Mouse (Mus musculus) forebrain, postnatal 0 days (tissue): Measurements from ENCODE around the gene Swap70. TPM values are rescaled to one million over a fixed set of nuclear protein-coding genes. Genes with fewer than 3 reads are reported as not detected.

Experiments
- ATAC-seq: fragments of 200-750 bp; cut with Nextera tagmentation; 2 replicates; pipeline ENCODE4 v1.8.0; 2017; ENCODE audit warnings: mild to moderate bottlenecking, moderate library complexity
- DNase-seq: peaks from one replicate; pipeline ENCODE4 v3.0.0-alpha.2; 2015
- H3K27ac ChIP-seq: fragments of 300-500 bp; sonication (generic); 2 replicates; pipeline ENCODE4 v1.5.1; 2014; ENCODE audit warnings: low read depth, mild to moderate bottlenecking, antibody characterized with exemption, low read length, moderate library complexity, mixed read lengths
- H3K27me3 ChIP-seq: fragments of 300-500 bp; sonication (generic); 2 replicates; pipeline ENCODE4 v1.6.1; 2014; ENCODE audit warnings: mild to moderate bottlenecking, low read length, mixed read lengths; ENCODE audit not compliant: insufficient read depth
- H3K36me3 ChIP-seq: fragments of 300-500 bp; sonication (generic); 2 replicates; pipeline ENCODE4 v1.6.1; 2014; ENCODE audit warnings: mild to moderate bottlenecking, moderate library complexity; ENCODE audit not compliant: insufficient read depth
- H3K4me1 ChIP-seq: fragments of 300-500 bp; sonication (generic); 2 replicates; pipeline ENCODE4 v1.6.1; 2014; ENCODE audit warnings: antibody characterized with exemption; ENCODE audit not compliant: insufficient read depth
- H3K4me2 ChIP-seq: fragments of 300-500 bp; sonication (generic); 2 replicates; pipeline ENCODE4 v1.6.1; 2014; ENCODE audit warnings: low read depth, mild to moderate bottlenecking, moderate library complexity
- H3K4me3 ChIP-seq: fragments of 300-500 bp; sonication (generic); 2 replicates; pipeline ENCODE4 v1.5.1; 2014; ENCODE audit warnings: low read depth, low read length, mixed read lengths
- H3K9ac ChIP-seq: fragments of 300-500 bp; sonication (generic); 2 replicates; pipeline ENCODE4 v1.6.1; 2014; ENCODE audit warnings: mild to moderate bottlenecking
- H3K9me3 ChIP-seq: fragments of 300-500 bp; sonication (generic); 2 replicates; pipeline ENCODE4 v1.6.1; 2016; ENCODE audit warnings: low read length
- CTCF ChIP-seq: sonication (generic); IDR thresholded peaks from 2 replicates; pipeline ENCODE4 v1.5.1; 2016; ENCODE audit warnings: antibody characterized with exemption, control low read depth, low read depth
- WGBS: fragments of 180-500 bp; shearing (Covaris S2); extraction: QIAGEN DNeasy Blood & Tissue Kit; methylation state at CpG from one replicate; pipeline ENCODE4 v1.1.7; 2014; 5-methylcytosine and 5-hydroxymethylcytosine counted together
- polyA plus RNA-seq: library from polyadenylated mRNA; unstranded; fragments of >200 nt; fragmentation: Nextera tagmentation; extraction: Ambion mirVana; gene quantifications from 2 replicates; pipeline ENCODE4 v1.2.1, GENCODE M21; 2015
- total RNA-seq: library from RNA; depleted of rRNA; stranded (reverse); fragments of >200 nt; gene quantifications from 2 replicates; pipeline ENCODE4 v1.2.3, GENCODE M21; 2014

The Swap70 gene
- total and polyA plus RNA-seq, 2 experiments from 2014 or later, result 7.1 to 12.2 TPM

DNA sequence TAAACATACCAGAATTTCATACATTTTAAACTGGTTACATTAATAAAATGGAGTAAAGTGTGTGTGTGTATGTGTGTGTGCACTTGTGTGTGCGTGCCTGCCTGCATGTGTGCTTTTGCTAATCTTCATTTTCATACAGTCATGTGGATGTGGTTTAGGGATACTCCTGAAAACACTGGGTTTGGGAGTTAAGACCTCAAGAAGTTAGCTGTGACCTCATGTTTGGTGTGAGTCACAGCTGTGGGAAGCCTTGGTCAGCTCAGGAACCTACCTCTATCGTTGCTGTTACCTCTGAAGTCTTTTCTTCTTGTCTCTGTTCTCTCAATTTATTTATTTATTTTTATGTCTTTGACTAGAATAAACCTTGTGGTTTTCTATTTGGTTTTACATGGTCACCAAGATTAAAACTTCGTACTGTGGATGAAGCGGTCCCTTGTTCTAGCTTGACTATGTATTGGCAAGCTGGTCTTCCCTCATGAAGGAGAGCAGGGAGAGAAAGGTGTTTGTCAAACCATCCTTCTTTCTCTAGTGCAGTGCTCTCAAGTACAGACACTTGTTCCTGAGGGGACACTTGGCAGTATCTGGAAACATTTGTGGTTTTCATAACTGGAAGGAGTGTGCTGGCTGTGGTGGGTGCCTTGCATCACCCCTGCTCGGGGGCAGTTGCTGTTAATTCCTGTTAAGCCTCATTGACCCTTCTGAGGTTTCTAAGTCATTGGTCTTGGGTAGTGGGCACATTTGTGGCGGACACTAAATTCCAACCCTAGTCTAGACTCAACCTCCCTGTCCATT is 62.2 kb downstream of the Swap70 start:
- Histone ChIP-seq H3K27me3 (no peaks in the 10 kb centered on the region), H3K9ac (no peak overlapping the region), H3K9me3 (no peaks in the 10 kb centered on the region), H3K36me3 (0 out of 2 replicates have a peak, but pooled peaks cover 5% of the 10 kb centered on the region), H3K4me3 (no peak overlapping the region), H3K4me1 (no peaks in the 10 kb centered on the region), H3K4me2 (no peak overlapping the region), H3K27ac (no peak overlapping the region)
- TF ChIP-seq CTCF, result no peak
- ATAC-seq, result no peak
- WGBS, result 91% methylated on average over 6 of the region's 6 CpGs
- DNase-seq, result no peak

DNA sequence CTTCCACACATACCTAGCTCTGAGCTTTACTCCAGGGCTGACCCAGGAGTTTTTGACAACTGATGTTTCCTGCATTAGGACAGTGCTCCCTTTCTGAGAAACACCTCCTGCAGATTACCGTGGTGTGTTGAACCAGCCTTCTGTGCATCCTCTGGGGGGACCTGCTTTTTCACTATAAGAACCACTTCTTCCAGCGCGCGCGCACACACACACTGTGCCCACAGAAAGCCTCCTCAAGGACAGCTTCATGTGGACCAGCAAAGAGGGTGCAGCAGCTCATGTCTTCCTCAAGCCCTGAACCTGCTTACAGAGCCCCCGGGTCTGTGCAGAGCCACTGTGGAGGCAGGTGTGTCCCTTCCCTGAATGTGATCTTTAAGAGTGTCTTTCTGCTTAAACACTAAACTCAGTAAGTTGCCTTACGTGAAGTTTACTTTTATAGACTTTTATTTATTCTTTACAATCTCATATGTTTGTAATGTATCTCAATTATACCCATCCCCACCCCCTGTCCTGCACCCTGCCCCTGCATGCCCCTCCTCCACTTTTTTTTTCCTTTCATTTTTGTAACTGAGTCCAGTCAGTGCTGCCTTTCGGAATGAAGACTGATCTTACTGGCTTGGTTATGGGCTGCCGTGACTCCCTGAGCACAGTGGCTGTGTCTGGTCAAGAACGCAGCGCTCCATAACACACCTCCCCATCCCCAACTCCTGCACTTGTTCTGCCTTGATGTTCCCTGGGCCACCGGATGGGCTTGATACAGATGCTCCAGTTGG is 63.8 kb downstream of the Swap70 start:
- WGBS, result 94% methylated on average over 12 of the region's 12 CpGs
- ATAC-seq, result no peak
- H3K9me3 ChIP-seq, result no peaks in the 10 kb centered on the region
- H3K4me3 ChIP-seq, result no peak overlapping the region
- no peak for DNase-seq
- H3K9ac ChIP-seq, result no peak overlapping the region
- H3K4me2 ChIP-seq, result no peak overlapping the region
- H3K27me3 ChIP-seq, result no peaks in the 10 kb centered on the region
- H3K36me3 ChIP-seq, result 0 out of 2 replicates have a peak, but pooled peaks cover 5% of the 10 kb centered on the region
- TF ChIP-seq CTCF, result no peak
- H3K4me1 ChIP-seq, result no peaks in the 10 kb centered on the region
- no peak overlapping the region for H3K27ac ChIP-seq

DNA sequence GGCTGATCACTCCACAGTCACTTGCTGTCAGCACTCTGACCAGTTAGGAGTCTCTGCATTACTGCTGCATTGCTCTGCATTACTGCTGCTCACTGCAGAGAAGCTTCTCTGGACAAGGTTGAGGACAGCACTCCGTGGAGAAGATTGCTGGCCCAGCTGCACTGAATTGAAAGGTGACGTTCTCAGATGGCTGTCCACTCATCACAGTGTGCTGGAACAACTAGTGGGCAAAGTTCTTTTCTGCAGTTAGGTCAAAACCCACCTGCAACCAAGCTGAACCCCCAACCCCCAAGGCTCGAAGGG is 64.3 kb downstream of the Swap70 start:
- Histone ChIP-seq H3K36me3 (0 out of 2 replicates have a peak, but pooled peaks cover 5% of the 10 kb centered on the region), H3K9me3 (no peaks in the 10 kb centered on the region), H3K4me3 (no peak overlapping the region), H3K9ac (no peak overlapping the region), H3K4me1 (no peaks in the 10 kb centered on the region), H3K4me2 (no peak overlapping the region), H3K27me3 (no peaks in the 10 kb centered on the region), H3K27ac (no peak overlapping the region)
- ATAC-seq (no peak), DNase-seq (no peak)
- 81% methylated on average over 3 of the region's 3 CpGs for WGBS
- TF ChIP-seq CTCF, result no peak

DNA sequence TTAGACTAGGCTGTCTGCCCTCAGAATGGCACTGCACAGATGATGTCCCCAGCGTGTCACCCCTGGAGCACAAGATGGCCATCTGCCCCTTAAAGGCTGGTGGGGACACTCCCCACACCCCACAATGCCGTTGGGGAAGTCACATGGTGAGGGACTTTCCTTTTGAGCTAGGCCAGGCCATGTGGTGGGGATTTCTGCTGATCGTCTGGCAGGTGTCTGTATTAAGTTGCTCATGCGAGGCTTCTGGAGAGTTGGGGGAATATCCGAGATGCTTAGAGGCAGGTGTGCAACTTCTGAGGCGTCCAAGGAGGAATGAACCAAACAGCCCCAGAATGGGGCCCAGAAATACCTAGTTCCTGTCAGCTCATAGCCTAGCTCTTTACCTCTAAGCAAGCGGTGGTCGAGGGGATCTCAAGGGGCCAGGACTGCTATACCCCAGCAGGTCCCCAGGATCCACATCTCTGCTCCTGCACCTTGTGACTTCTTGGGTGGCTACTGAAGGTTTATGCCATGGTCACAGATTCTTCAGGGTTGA is 64.8 kb downstream of the Swap70 start:
- Histone ChIP-seq H3K9me3 (no peaks in the 10 kb centered on the region), H3K4me3 (no peak overlapping the region), H3K9ac (no peak overlapping the region), H3K36me3 (0 out of 2 replicates have a peak, but pooled peaks cover 5% of the 10 kb centered on the region), H3K27me3 (no peaks in the 10 kb centered on the region), H3K27ac (no peak overlapping the region), H3K4me2 (no peak overlapping the region), H3K4me1 (no peaks in the 10 kb centered on the region)
- no peak for ATAC-seq
- no peak for TF ChIP-seq CTCF
- DNase-seq, result no peak
- WGBS, result 76% methylated on average over 8 of the region's 8 CpGs

DNA sequence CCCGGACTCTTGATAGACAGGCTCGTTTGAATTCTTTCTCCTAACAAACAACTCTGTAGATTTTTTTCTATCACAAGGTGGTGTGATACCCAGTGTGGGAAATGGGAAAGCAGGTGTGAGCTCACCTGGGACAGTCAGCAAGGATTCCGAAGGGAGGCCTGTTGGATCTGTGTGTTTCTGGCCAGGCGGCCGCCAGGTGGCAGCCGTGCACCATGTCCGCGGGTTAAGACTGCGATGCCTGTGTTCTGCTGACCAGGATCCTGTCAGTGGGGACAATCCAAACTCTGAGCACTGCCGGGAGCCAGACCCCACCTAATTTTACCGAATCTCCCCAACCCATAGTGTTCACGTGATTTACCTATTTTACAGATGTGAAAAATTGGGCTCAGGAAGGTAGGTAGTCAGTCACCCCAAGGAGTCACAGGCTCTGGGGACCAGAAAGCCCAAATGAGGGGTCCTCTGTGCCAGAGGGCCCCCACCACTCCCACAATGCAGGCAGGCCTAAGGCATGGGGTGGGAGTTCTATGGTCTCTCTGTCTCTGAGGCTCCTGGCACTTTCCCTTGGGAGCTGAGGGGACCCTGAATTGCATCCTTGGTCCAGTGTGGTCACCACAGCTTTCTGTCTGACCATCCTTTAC is 65.4 kb downstream of the Swap70 start:
- Histone ChIP-seq H3K4me3 (no peak overlapping the region), H3K27ac (no peak overlapping the region), H3K27me3 (no peaks in the 10 kb centered on the region), H3K9me3 (no peaks in the 10 kb centered on the region), H3K9ac (no peak overlapping the region), H3K4me2 (no peak overlapping the region), H3K36me3 (no peaks in the 10 kb centered on the region), H3K4me1 (no peaks in the 10 kb centered on the region)
- DNase-seq, result peak; percentile 86
- peak; percentile 95 for TF ChIP-seq CTCF
- peak; percentile 88 for ATAC-seq
- WGBS, result 9% methylated on average over 12 of the region's 12 CpGs

DNA sequence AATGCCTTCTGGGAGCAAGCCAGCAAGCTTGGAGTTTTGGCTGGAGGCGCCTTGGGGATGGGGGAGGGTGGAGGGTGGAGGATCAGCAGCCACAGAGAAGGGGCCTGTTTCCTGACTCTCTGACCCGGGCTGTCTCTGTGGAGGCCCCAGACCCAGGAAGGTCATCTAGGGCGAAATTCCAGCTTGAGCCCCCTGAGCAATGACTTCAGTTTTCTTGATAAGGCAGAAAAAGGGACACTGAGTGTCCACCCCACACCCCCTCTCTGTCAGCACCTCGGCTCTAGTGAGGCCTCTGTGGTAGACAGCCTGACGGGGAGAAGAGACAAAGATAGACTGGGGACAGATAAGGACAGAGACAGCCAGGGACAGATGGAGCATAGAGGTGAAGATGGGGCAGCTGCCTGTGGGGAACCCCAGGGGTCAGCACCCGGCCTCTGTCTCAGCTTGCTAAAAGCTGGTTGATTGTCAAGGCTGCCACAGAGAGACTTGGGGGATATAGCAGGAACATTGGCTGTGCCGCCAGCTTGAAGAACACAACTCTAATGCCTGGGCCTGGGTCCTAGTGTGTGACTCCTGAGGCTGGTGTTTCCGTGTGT is 66.1 kb downstream of the Swap70 start:
- no peak overlapping the region for H3K4me2 ChIP-seq
- WGBS, result 75% methylated on average over 8 of the region's 8 CpGs
- H3K36me3 ChIP-seq, result no peaks in the 10 kb centered on the region
- H3K27me3 ChIP-seq, result no peaks in the 10 kb centered on the region
- no peaks in the 10 kb centered on the region for H3K9me3 ChIP-seq
- no peak for TF ChIP-seq CTCF
- no peak for DNase-seq
- H3K27ac ChIP-seq, result no peak overlapping the region
- no peaks in the 10 kb centered on the region for H3K4me1 ChIP-seq
- ATAC-seq, result no peak
- H3K9ac ChIP-seq, result no peak overlapping the region
- H3K4me3 ChIP-seq, result no peak overlapping the region
